Mouse (Mus musculus) embryonic facial prominence, embryonic 13.5 days (tissue): ENCODE results near the gene Ccdc114. TPM values are rescaled to one million over a fixed set of nuclear protein-coding genes. Genes with fewer than 3 reads are reported as not detected.
"Not testable (repeated sequence)": the region's sequence is repeated elsewhere in the genome, so short reads cannot be mapped to it uniquely, and the experiment has no call there.

Source experiments
- ATAC-seq: fragments of 200-750 bp; cut with Nextera tagmentation; 2 replicates; pipeline ENCODE4 v1.8.0; 2017; ENCODE audit warnings: low read depth; ENCODE audit not compliant: insufficient number of reproducible peaks, insufficient read depth, low FRiP score, low TSS enrichment
- H3K27ac ChIP-seq: fragments of 300-500 bp; sonication (generic); 2 replicates; pipeline ENCODE4 v1.5.1; 2015; ENCODE audit warnings: moderate library complexity, mild to moderate bottlenecking, inconsistent platforms
- H3K27me3 ChIP-seq: fragments of 300-500 bp; sonication (generic); 2 replicates; pipeline ENCODE4 v1.6.1; 2015; ENCODE audit warnings: mild to moderate bottlenecking, inconsistent platforms
- H3K36me3 ChIP-seq: fragments of 300-500 bp; sonication (generic); 2 replicates; pipeline ENCODE4 v1.6.1; 2015; ENCODE audit warnings: mild to moderate bottlenecking, inconsistent platforms
- H3K4me1 ChIP-seq: fragments of 300-500 bp; sonication (generic); 2 replicates; pipeline ENCODE4 v1.6.1; 2015; ENCODE audit warnings: inconsistent platforms
- H3K4me2 ChIP-seq: fragments of 300-500 bp; sonication (generic); 2 replicates; pipeline ENCODE4 v1.6.1; 2015; ENCODE audit warnings: moderate library complexity, mild to moderate bottlenecking, inconsistent platforms
- H3K4me3 ChIP-seq: fragments of 300-500 bp; sonication (generic); 2 replicates; pipeline ENCODE4 v1.5.1; 2015; ENCODE audit warnings: mild to moderate bottlenecking, inconsistent platforms
- H3K9ac ChIP-seq: fragments of 300-500 bp; sonication (generic); 2 replicates; pipeline ENCODE4 v1.6.1; 2015; ENCODE audit warnings: mild to moderate bottlenecking, inconsistent platforms
- H3K9me3 ChIP-seq: fragments of 300-500 bp; sonication (generic); 2 replicates; pipeline ENCODE4 v1.6.1; 2016; ENCODE audit warnings: inconsistent platforms
- WGBS: fragments of 180-500 bp; shearing (Covaris S2); methylation state at CpG from one replicate; pipeline ENCODE4 v1.1.7; 2015; ENCODE audit warnings: mixed read lengths; 5-methylcytosine and 5-hydroxymethylcytosine counted together
- polyA plus RNA-seq: library from polyadenylated mRNA; unstranded; fragments of >200 nt; fragmentation: Nextera tagmentation; extraction: Ambion mirVana; gene quantifications from 2 replicates; pipeline ENCODE4 v1.2.1, GENCODE M21; 2015

The Ccdc114 gene
- polyA plus RNA-seq, 1 experiment from 2014 or later: 3.2 TPM

GRCm38 (mm10) chr7:45919761-45920160 is 4.1 kb upstream of the Ccdc114 start:
- H3K27ac ChIP-seq: peak overlapping the region; percentile 93
- peak overlapping the region; percentile 78 for H3K9ac ChIP-seq
- WGBS: 77% methylated on average over 4 of the region's 4 CpGs

DNA sequence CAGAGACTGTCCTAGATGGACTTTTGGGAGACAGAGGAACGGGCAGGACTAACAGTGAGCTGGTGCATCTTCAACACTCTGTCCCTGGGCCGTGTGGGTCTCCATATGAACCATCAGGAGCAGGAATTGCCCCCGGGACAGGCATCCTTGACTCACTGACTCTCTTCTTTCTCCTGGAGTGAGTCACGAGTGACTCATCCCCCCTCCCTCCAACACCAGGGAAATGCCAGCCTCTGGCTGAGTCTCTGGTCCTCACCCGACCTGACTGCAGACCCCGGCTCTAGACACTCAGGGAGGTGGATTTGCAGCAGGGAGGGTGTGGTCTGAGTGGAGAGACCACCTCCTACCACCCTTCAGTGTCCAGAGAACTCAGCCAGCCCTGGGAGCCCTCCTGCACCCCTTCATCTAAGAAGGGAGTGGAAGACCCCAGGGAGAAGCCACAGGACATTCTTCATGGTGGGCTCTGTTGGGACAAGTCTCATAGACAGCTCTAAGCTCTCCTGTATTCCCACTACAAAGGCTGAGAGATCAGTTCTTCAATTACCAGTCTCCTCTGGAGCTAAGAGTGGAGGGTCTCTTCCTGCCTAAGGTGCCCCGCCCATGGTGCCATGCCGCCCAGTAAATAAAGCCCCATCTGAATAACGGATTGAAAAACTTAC is 3.2 kb upstream of the Ccdc114 start:
- Histone ChIP-seq H3K9ac (peak overlapping the region; percentile 78), H3K27me3 (no peaks in the 10 kb centered on the region), H3K4me2 (peak overlapping the region; percentile 76), H3K4me1 (peaks cover 75% of the 10 kb centered on the region), H3K9me3 (peaks cover 7% of the 10 kb centered on the region; the same call in 1 of the 2 replicates), H3K36me3 (peaks cover 11% of the 10 kb centered on the region), H3K4me3 (peak overlapping the region; percentile 55), H3K27ac (peak overlapping the region; percentile 93)
- no peak for ATAC-seq
- WGBS: 26% methylated on average over 9 of the region's 9 CpGs

More at GRCm38 (mm10) chr7:45919761-45920160, 4.1 kb upstream of the Ccdc114 start:
- H3K4me3 ChIP-seq: peak overlapping the region; percentile 55
- H3K27me3 ChIP-seq: no peaks in the 10 kb centered on the region
- ATAC-seq: no peak
- H3K36me3 ChIP-seq: peaks cover 11% of the 10 kb centered on the region
- H3K4me2 ChIP-seq: peak overlapping the region; percentile 76
- H3K4me1 ChIP-seq: peaks cover 83% of the 10 kb centered on the region
- H3K9me3 ChIP-seq: no peaks in the 10 kb centered on the region

GRCm38 (mm10) chr7:45921242-45921621 is 2.6 kb upstream of the Ccdc114 start, which contains the start of gene Emp3:
Emp3 (minus strand) TSS chr7:45921404.
- 20% methylated on average over 9 of the region's 9 CpGs for WGBS
- Histone ChIP-seq H3K9ac (peak within 1 kb of the TSS; percentile 78), H3K27ac (peak within 1 kb of the TSS; percentile 93), H3K36me3 (peaks cover 11% of the 10 kb centered on the region), H3K4me1 (peaks cover 70% of the 10 kb centered on the region), H3K4me3 (peak within 1 kb of the TSS; percentile 55), H3K9me3 (peaks cover 7% of the 10 kb centered on the region; the same call in 1 of the 2 replicates), H3K27me3 (no peaks in the 10 kb centered on the region), H3K4me2 (peak within 1 kb of the TSS; percentile 76)
- peak; percentile 22; the same call in 1 of the 2 replicates for ATAC-seq

DNA sequence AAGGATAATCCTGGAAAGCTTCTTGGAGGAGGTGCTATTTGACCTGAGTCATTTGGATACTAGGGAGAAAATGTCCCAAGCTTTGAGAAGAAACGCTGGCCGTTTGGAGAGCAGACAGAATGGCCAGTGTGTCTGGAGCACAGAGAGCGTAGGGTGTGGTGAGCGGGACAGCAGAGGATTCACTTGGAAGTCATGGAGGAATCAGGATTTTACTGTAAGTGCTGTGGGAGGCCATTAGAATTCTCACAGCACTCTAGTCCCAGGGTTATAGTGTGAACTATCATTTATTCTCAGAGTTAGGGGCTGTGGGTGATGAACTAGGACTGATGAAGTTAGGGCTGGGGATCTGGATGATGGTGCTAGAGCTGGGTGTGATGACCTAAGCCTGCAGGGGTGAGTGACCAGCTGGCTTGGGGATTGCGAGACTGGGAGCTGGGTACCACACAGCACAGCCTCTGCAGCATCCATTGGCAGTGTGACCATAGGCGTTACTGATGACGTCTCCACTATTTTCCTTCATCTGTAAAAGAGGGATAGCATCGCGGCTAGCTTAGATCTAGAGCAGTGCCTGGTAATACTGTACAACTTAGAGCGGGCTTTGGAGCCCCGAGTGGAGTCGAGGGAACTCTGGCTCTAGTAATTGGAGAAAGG is 1.8 kb upstream of the Ccdc114 start:
- 73% methylated on average over 12 of the region's 12 CpGs for WGBS
- Histone ChIP-seq H3K36me3 (peaks cover 11% of the 10 kb centered on the region), H3K27ac (peak overlapping the region; percentile 93), H3K4me1 (peaks cover 62% of the 10 kb centered on the region), H3K4me3 (0 out of 2 replicates have a peak overlapping the region, but pooled peaks have one; percentile 55), H3K27me3 (no peaks in the 10 kb centered on the region), H3K4me2 (peak overlapping the region; percentile 76), H3K9me3 (peaks cover 7% of the 10 kb centered on the region; the same call in 1 of the 2 replicates), H3K9ac (0 out of 2 replicates have a peak overlapping the region, but pooled peaks have one; percentile 49)
- ATAC-seq: no peak

DNA sequence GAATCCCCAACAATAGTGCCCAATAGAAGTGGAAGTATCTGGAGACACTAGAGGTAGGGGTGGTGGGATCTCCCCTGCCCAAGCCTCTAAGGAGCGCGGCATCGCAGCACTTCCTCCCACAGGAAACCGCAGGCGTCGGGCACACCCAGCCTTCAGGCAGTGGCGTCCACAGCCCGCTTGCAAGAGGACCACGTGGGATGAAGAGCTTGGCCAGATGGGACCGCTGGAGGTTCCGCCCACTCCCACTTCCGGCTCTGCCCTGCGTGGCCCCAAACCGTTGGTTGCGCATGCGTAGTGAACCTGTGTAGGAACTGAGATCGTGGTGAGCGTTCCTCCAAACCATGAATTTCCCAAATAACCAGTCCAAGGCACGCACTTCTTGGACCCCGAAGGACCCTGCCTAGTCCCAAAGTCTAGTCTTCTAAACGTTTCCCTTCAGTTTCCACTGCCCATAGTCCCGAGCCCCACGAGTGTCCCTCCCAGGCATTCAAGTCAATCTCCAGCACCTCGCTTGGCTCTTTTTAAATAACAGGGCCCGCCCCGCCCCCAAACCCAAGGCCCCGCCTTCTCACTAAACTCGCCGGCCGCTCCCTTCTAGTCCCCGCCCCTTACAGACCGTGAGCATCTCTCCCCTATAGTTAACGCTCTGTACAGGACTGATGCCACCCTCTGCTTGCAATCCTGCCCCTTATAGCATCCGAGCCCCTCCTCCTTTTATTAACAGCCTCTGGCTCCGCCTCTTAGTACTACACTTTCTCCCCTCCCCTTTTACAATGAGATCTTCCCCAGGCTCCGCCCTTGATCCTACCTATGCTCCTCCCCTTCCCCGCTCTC is 727 bp upstream of the Ccdc114 start:
- Histone ChIP-seq H3K27ac (peak overlapping the region; percentile 93), H3K9me3 (peaks cover 7% of the 10 kb centered on the region; the same call in 1 of the 2 replicates), H3K4me2 (peak overlapping the region; percentile 76), H3K36me3 (peaks cover 8% of the 10 kb centered on the region), H3K4me3 (peak overlapping the region; percentile 44), H3K27me3 (peaks cover 7% of the 10 kb centered on the region), H3K9ac (peak overlapping the region; percentile 49), H3K4me1 (peaks cover 51% of the 10 kb centered on the region)
- ATAC-seq: peak; percentile 84
- WGBS: under 1% methylated on average over 37 of the region's 37 CpGs

DNA sequence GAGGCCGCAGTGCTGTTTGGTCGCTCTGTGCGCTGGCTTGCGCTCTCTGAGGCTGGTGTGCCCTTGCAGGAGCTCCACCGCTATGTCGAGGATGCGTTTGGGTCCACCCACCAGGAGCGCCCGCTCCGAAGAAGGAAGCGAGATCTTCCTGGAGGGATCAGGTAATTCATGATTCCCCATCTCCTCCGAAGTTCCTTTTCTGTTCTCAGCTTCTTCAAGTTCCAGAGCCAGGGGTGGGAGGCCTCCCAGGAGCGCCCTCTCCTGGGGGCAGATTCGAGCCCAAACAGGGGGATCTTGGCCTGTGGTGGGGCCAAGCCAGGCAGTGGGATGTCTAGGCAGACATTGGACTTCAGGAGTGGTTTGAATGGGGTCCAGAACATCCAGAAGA is 551 bp downstream of the Ccdc114 start:
- peak overlapping the region; percentile 44 for H3K4me3 ChIP-seq
- no peak for ATAC-seq
- H3K4me2 ChIP-seq: peak overlapping the region; percentile 76
- 0 out of 2 replicates have a peak overlapping the region, but pooled peaks have one; percentile 44 for H3K9ac ChIP-seq
- H3K9me3 ChIP-seq: peaks cover 7% of the 10 kb centered on the region; the same call in 1 of the 2 replicates
- peak overlapping the region; percentile 93; the same call in 1 of the 2 replicates for H3K27ac ChIP-seq
- H3K27me3 ChIP-seq: peaks cover 14% of the 10 kb centered on the region
- no peaks in the 10 kb centered on the region for H3K36me3 ChIP-seq
- 18% methylated on average over 14 of the region's 14 CpGs for WGBS
- peaks cover 47% of the 10 kb centered on the region for H3K4me1 ChIP-seq

DNA sequence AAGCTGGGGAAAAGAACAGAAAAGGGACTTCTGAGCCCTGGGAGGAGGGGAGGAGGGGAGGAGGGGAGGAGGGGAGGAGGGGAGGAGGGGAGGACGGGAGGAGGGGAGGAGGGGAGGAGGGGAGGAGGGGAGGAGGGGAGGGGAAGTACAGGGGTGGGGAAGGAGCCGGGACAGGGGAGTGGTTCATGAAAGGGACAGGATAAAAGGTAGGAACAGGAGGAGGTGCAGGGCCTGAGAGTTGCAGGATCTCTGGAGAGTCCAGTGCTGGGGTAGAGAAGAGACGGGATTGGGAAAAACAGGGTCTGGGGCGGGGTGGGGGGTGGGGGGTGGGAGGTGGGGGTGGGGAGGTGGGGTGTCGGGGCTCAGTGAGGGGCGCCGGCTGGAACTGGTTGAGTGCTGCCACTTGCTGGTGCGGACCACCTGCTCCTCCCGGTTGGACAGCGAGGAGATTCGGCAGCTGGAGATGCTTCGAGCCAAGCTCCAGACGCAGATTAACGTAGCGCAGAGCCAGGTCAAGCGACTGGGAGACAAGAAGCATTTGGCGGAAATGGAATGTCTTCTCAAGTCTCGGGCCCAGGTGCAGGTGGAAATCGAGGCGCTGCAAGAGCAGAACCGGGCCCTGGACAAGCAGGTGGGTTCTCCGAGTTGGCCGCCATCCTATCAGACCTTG is 4.9 kb downstream of the Ccdc114 start:
- H3K9me3 ChIP-seq: peaks cover 17% of the 10 kb centered on the region; the same call in 1 of the 2 replicates
- H3K27me3 ChIP-seq: peaks cover 14% of the 10 kb centered on the region
- 11% methylated on average over 20 of the region's 23 CpGs for WGBS
- H3K27ac ChIP-seq: no peak overlapping the region
- H3K4me2 ChIP-seq: peak overlapping the region; percentile 37
- no peak overlapping the region for H3K9ac ChIP-seq
- no peak for ATAC-seq
- peak overlapping the region; percentile 22; the same call in 1 of the 2 replicates for H3K4me3 ChIP-seq
- no peaks in the 10 kb centered on the region for H3K36me3 ChIP-seq
- H3K4me1 ChIP-seq: peaks cover 12% of the 10 kb centered on the region

DNA sequence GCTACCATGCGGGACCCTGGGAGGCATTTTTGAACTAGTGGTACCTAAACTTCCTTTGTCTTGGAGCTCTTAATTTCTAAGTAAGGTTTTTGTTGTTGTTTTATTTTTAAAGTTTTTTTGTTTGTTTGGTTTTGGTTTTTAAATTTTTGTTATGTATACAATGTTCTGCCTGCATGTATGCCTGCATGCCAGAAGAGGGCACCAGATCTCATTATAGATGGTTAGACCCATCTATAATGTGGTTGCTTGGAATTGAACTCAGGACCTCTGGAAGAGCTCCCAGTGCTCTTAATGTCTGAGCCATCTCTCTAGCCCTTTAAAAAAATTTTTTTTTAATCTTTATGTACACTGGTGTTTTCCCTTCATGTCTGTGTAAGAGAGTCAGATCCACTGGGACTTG is 5.8 kb downstream of the Ccdc114 start:
- Histone ChIP-seq H3K36me3 (no peaks in the 10 kb centered on the region), H3K4me1 (peaks cover 3% of the 10 kb centered on the region; the same call in 1 of the 2 replicates), H3K4me3 (no peak overlapping the region), H3K27me3 (peaks cover 14% of the 10 kb centered on the region), H3K27ac (no peak overlapping the region), H3K4me2 (no peak overlapping the region), H3K9me3 (peaks cover 17% of the 10 kb centered on the region; the same call in 1 of the 2 replicates), H3K9ac (no peak overlapping the region)
- ATAC-seq: no peak
- WGBS: 82% methylated on average over 1 of the region's 1 CpGs

DNA sequence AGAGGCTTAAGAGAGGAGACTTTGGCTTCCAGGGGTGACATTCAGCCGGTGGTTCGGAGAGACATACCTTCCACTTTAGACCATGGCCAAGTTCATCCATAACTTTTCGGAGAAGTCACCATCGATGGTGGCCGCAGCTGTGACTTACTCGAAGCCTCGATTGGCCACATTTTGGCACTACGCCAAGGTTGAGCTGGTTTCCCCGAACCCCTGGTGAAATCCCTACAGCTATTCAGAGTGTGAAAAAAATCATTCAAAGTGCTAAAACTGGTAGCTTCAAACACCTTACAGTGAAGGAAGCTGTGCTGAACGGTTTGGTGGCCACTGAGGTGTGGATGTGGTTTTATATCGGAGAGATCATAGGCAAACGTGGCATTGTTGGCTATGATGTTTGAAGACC is 9.9 kb downstream of the Ccdc114 start:
- ATAC-seq, H3K4me3 ChIP-seq, H3K4me1 ChIP-seq, H3K27me3 ChIP-seq, H3K9ac ChIP-seq, H3K36me3 ChIP-seq, H3K4me2 ChIP-seq, H3K27ac ChIP-seq: not testable (repeated sequence)
- H3K9me3 ChIP-seq: peaks cover 11% of the 10 kb centered on the region; the same call in 1 of the 2 replicates
- 92% methylated on average over 12 of the region's 12 CpGs for WGBS

DNA sequence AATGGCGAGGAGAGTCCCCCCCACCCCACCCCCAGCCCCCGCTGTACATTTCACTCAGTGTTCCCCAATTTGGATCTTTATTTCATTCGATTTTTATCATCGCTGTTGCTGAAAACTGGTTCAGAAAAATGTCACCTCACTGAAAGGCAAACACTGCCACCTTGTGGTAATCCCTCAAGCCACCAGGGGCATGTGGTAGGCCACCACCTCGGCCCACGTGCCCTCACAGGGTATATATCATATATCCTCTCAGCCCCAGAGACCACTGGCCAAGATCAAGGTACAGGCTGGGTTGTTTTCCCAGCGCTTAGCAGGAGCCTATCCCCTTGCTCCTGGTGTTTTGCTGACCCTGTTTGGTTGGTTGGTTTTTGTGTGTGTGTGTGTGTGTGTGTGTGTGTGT is 11.2 kb downstream of the Ccdc114 start:
- H3K4me1 ChIP-seq: 0 out of 2 replicates have a peak, but pooled peaks cover 3% of the 10 kb centered on the region
- no peak for ATAC-seq
- H3K9ac ChIP-seq: no peak overlapping the region
- peaks cover 11% of the 10 kb centered on the region; the same call in 1 of the 2 replicates for H3K9me3 ChIP-seq
- no peaks in the 10 kb centered on the region for H3K36me3 ChIP-seq
- H3K27ac ChIP-seq: no peak overlapping the region
- WGBS: 22% methylated on average over 7 of the region's 7 CpGs
- H3K4me3 ChIP-seq: no peak overlapping the region
- no peak overlapping the region for H3K4me2 ChIP-seq
- no peaks in the 10 kb centered on the region for H3K27me3 ChIP-seq
